Mouse (Mus musculus) limb, embryonic 12.5 days (tissue): ENCODE measurements around the gene B3gat3. TPM values are rescaled to one million over a fixed set of nuclear protein-coding genes. Genes with fewer than 3 reads are reported as not detected.
"Not testable (repeated sequence)": the region's sequence is repeated elsewhere in the genome, so short reads cannot be mapped to it uniquely, and the experiment has no call there.

Experiments used
- ATAC-seq: fragments of 200-750 bp; cut with Nextera tagmentation; 2 replicates; pipeline ENCODE4 v1.8.0; 2017; ENCODE audit warnings: low read depth, moderate TSS enrichment; ENCODE audit not compliant: insufficient number of reproducible peaks, insufficient read depth, low FRiP score, low TSS enrichment
- H3K27ac ChIP-seq: fragments of 300-500 bp; sonication (generic); 2 replicates; pipeline ENCODE4 v1.5.1; 2016; ENCODE audit warnings: mild to moderate bottlenecking, moderate library complexity
- H3K27me3 ChIP-seq: fragments of 300-500 bp; sonication (generic); 2 replicates; pipeline ENCODE4 v1.6.1; 2016; ENCODE audit warnings: mild to moderate bottlenecking, moderate library complexity
- H3K36me3 ChIP-seq: fragments of 300-500 bp; sonication (generic); 2 replicates; pipeline ENCODE4 v1.6.1; 2016; ENCODE audit warnings: mild to moderate bottlenecking, moderate library complexity
- H3K4me1 ChIP-seq: fragments of 300-500 bp; sonication (generic); replicated peaks from 2 replicates; pipeline ENCODE4 v1.6.1; 2016
- H3K4me2 ChIP-seq: fragments of 300-500 bp; sonication (generic); 2 replicates; pipeline ENCODE4 v1.6.1; 2016; ENCODE audit warnings: mild to moderate bottlenecking, moderate library complexity
- H3K4me3 ChIP-seq: fragments of 300-500 bp; sonication (generic); replicated peaks from 2 replicates; pipeline ENCODE4 v1.5.1; 2016; ENCODE audit warnings: mild to moderate bottlenecking
- H3K9ac ChIP-seq: fragments of 300-500 bp; sonication (generic); replicated peaks from 2 replicates; pipeline ENCODE4 v1.6.1; 2016; ENCODE audit warnings: mild to moderate bottlenecking, moderate library complexity
- H3K9me3 ChIP-seq: fragments of 300-500 bp; sonication (generic); 2 replicates; pipeline ENCODE4 v1.6.1; 2016; ENCODE audit warnings: mild to moderate bottlenecking, moderate library complexity
- WGBS: fragments of 180-500 bp; shearing (Covaris S2); methylation state at CpG from one replicate; pipeline ENCODE4 v1.1.7; 2016; 5-methylcytosine and 5-hydroxymethylcytosine counted together
- microRNA-seq: library from miRNA; unstranded; fragments of <30 nt; microRNA quantifications from one replicate; pipeline ENCODE4, GENCODE M21; 2017
- polyA plus RNA-seq: library from polyadenylated mRNA; unstranded; fragments of >200 nt; fragmentation: Nextera tagmentation; extraction: Ambion mirVana; gene quantifications from 2 replicates; pipeline ENCODE4 v1.2.1, GENCODE M21; 2016

Gene B3gat3
- polyA plus RNA-seq, 1 experiment from 2014 or later = 53.6 TPM

DNA sequence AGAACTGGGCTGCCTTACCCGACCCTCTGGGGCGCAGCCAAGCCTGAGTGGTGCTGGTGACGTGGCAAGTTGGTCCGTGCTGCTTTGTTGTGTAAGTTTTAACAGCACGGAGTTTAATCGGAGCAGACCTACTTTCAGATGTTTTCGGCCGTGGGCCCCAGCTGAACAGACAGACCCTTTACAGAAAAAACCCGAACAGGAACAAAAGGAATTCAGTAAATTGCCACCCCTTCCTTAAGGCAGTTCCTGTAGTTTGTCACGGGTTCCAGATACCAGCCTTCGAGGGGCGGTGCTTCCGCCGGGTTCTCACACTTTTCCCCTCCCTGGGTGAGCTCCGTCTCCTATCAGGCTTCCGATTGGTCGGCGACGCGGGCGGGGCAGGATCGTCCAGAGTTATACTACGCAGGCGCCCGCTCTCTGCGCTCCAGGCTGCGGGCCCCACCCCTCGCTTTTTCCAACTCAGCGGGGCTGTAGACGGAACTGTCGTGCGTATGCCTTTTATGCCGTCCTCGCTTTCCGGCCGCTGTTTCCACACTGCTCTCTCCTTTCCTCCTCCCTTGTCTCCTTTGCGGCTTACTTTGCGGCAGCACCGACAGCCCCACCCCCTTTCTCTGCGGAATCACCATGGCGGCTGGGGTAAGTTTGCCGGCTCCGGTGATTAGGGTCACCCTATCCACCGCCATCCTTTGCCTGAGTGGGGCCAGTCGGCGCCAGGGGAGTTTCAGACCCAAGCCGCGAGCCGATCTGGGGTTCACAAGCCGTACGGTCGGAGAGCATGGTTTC is 46.6 kb downstream of the B3gat3 start, which contains the start of gene Eef1g:
Eef1g (plus strand) TSS at position 452 of the 783 bp plus-strand sequence.
- Histone ChIP-seq H3K9me3 (no peaks in the 10 kb centered on the region), H3K4me1 (peaks cover 16% of the 10 kb centered on the region), H3K9ac (peak within 1 kb of the TSS; percentile 94), H3K27me3 (no peaks in the 10 kb centered on the region), H3K36me3 (peaks cover 75% of the 10 kb centered on the region), H3K4me2 (peak within 1 kb of the TSS; percentile 91), H3K27ac (peak within 1 kb of the TSS; percentile 94), H3K4me3 (peak within 1 kb of the TSS; percentile 82)
- peak; percentile 99 for ATAC-seq
- under 1% methylated on average over 52 of the region's 52 CpGs for WGBS

GRCm38 (mm10) chr19:8967373-8967743 is 47.2 kb downstream of the B3gat3 start:
- Histone ChIP-seq H3K4me1 (peaks cover 16% of the 10 kb centered on the region), H3K9me3 (no peaks in the 10 kb centered on the region), H3K27me3 (no peaks in the 10 kb centered on the region), H3K4me2 (peak overlapping the region; percentile 91), H3K27ac (peak overlapping the region; percentile 94), H3K9ac (peak overlapping the region; percentile 94), H3K4me3 (peak overlapping the region; percentile 82), H3K36me3 (peaks cover 75% of the 10 kb centered on the region)
- no peak for ATAC-seq
- 0% methylated on average over 8 of the region's 8 CpGs for WGBS

- H3K9me3 ChIP-seq = no peaks in the 10 kb centered on the region
- peaks cover 16% of the 10 kb centered on the region for H3K4me1 ChIP-seq
- peak overlapping the region; percentile 82 for H3K4me3 ChIP-seq
- peak overlapping the region; percentile 94 for H3K9ac ChIP-seq
- H3K4me2 ChIP-seq = peak overlapping the region; percentile 91
- peak overlapping the region; percentile 94 for H3K27ac ChIP-seq
- ATAC-seq = no peak
- WGBS = 5% methylated on average over 9 of the region's 9 CpGs
- H3K27me3 ChIP-seq = no peaks in the 10 kb centered on the region
- H3K36me3 ChIP-seq = peaks cover 75% of the 10 kb centered on the region
Measured at GRCm38 (mm10) chr19:8967893-8968292, 47.7 kb downstream of the B3gat3 start.

GRCm38 (mm10) chr19:8972491-8972890 is 52.3 kb downstream of the B3gat3 start:
- not testable (repeated sequence) for H3K4me2 ChIP-seq, H3K9me3 ChIP-seq, ATAC-seq, H3K27me3 ChIP-seq, H3K9ac ChIP-seq, H3K27ac ChIP-seq, H3K4me3 ChIP-seq
- Histone ChIP-seq H3K36me3 (peaks cover 88% of the 10 kb centered on the region), H3K4me1 (peaks cover 12% of the 10 kb centered on the region)
- WGBS = 90% methylated on average over 8 of the region's 8 CpGs

DNA sequence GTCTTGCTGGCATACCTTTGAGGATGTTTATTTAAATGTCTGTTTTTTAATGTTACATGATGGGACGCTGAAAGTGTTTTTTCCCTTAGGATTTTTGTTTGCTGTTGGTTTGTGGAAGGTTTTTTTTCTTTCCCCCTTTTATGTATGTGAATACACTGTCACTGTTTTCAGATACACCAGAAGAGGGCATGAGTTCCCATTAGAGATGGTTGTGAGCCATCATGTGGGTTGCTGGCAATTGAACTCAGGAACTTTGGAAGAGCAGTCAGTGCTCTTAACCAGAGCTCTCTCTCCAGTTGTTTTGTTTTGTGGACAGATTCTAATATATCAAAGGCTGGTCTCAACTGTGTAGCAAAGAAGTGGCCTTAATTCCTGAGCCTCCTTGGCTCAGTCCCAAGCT is 54.5 kb downstream of the B3gat3 start:
- Histone ChIP-seq H3K27me3 (no peaks in the 10 kb centered on the region), H3K9ac (no peak overlapping the region), H3K9me3 (no peaks in the 10 kb centered on the region), H3K27ac (no peak overlapping the region), H3K36me3 (peaks cover 98% of the 10 kb centered on the region), H3K4me3 (no peak overlapping the region), H3K4me1 (peaks cover 7% of the 10 kb centered on the region), H3K4me2 (no peak overlapping the region)
- no peak for ATAC-seq
- WGBS = 85% methylated on average over 1 of the region's 1 CpGs

DNA sequence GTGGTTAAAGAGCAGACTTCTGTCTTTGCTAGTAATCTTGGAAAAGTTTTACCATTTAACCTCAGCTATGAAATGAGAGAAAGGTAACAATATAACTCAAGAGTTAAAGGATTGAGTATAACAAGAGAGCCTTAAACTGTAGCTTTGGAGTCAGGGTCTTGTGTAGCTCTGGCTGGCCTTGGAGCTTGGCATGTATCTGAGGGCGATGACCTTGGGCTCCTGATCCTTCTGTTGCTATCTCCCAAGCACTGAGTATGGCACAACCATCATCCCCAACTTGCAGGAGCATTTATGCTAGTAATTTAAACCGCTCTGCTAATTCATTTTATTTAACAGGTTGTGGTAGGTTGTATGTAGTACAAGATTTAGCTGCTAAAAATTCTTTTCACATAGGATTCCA is 55.3 kb downstream of the B3gat3 start:
- peaks cover 7% of the 10 kb centered on the region for H3K4me1 ChIP-seq
- ATAC-seq = no peak
- H3K36me3 ChIP-seq = peaks cover 98% of the 10 kb centered on the region
- no peak overlapping the region for H3K27ac ChIP-seq
- H3K27me3 ChIP-seq = no peaks in the 10 kb centered on the region
- no peak overlapping the region for H3K4me2 ChIP-seq
- no peaks in the 10 kb centered on the region for H3K9me3 ChIP-seq
- no peak overlapping the region for H3K4me3 ChIP-seq
- 95% methylated on average over 2 of the region's 2 CpGs for WGBS
- no peak overlapping the region for H3K9ac ChIP-seq

GRCm38 (mm10) chr19:8976535-8976934 is 56.4 kb downstream of the B3gat3 start:
- Histone ChIP-seq H3K4me1 (peaks cover 7% of the 10 kb centered on the region), H3K4me2 (no peak overlapping the region), H3K27ac (peak overlapping the region; percentile 72), H3K9me3 (no peaks in the 10 kb centered on the region), H3K9ac (no peak overlapping the region), H3K27me3 (no peaks in the 10 kb centered on the region), H3K36me3 (peaks cover 94% of the 10 kb centered on the region), H3K4me3 (no peak overlapping the region)
- 36% methylated on average over 3 of the region's 3 CpGs for WGBS
- ATAC-seq = peak; percentile 87

Small RNA genes within 50 kb of the gene (microRNA-seq; reads per million reads assigned to microRNA genes)
- gene Mir5136 = not detected

Other genes with a start within 250 kb of the B3gat3 start
- gene Slc3a2, start 197.0 kb upstream of the B3gat3 start, polyA plus RNA-seq = 114 and 115 TPM in 2 replicates
- gene Wdr74, start 184.5 kb upstream of the B3gat3 start, polyA plus RNA-seq = 92.4 and 96.6 TPM in 2 replicates
- gene 1700092M07Rik, start 179.7 kb upstream of the B3gat3 start, polyA plus RNA-seq = 2.7 and 3.5 TPM in 2 replicates
- 168 and 169 TPM in 2 replicates for gene Stx5a, start 179.0 kb upstream of the B3gat3 start, polyA plus RNA-seq
- 219 and 237 TPM in 2 replicates for gene Nxf1, start 163.3 kb upstream of the B3gat3 start, polyA plus RNA-seq
- 206 and 215 TPM in 2 replicates for gene Tmem223, start 149.4 kb upstream of the B3gat3 start, polyA plus RNA-seq
- 50.2 and 51.5 TPM in 2 replicates for gene Tmem179b, start 145.9 kb upstream of the B3gat3 start, polyA plus RNA-seq
- gene Taf6l, start 134.0 kb upstream of the B3gat3 start, polyA plus RNA-seq = 38.8 and 41.8 TPM in 2 replicates
- gene Polr2g, start 121.8 kb upstream of the B3gat3 start, polyA plus RNA-seq = 174 and 189 TPM in 2 replicates
- gene Zbtb3, start 117.8 kb upstream of the B3gat3 start, polyA plus RNA-seq = 6.1 and 6.2 TPM in 2 replicates
- 70.3 and 77.2 TPM in 2 replicates for gene Ttc9c, start 101.0 kb upstream of the B3gat3 start, polyA plus RNA-seq
- gene Hnrnpul2, start 100.4 kb upstream of the B3gat3 start, polyA plus RNA-seq = 6.0 and 6.7 TPM in 2 replicates
- not detected in 2 replicates for gene AC129217.1, start 90.6 kb upstream of the B3gat3 start, polyA plus RNA-seq
- gene Bscl2, start 82.9 kb upstream of the B3gat3 start, polyA plus RNA-seq = 43.1 and 43.2 TPM in 2 replicates
- gene Gng3, start 81.2 kb upstream of the B3gat3 start, polyA plus RNA-seq = 10.7 and 12.0 TPM in 2 replicates
- 0.24 and 0.58 TPM in 2 replicates for gene Lrrn4cl, start 69.6 kb upstream of the B3gat3 start, polyA plus RNA-seq
- 184 and 185 TPM in 2 replicates for gene Ubxn1, start 48.9 kb upstream of the B3gat3 start, polyA plus RNA-seq
- 64.0 and 66.0 TPM in 2 replicates for gene Uqcc3, start 39.5 kb upstream of the B3gat3 start, polyA plus RNA-seq
- gene Lbhd1, start 36.6 kb upstream of the B3gat3 start, polyA plus RNA-seq = 82.5 and 112 TPM in 2 replicates
- gene Gm49403, start 36.4 kb upstream of the B3gat3 start, polyA plus RNA-seq = not detected in 2 replicates
- 112 and 114 TPM in 2 replicates for gene 1810009A15Rik, start 31.5 kb upstream of the B3gat3 start, polyA plus RNA-seq
- gene Gm49416, start 31.4 kb upstream of the B3gat3 start, polyA plus RNA-seq = not detected in 2 replicates
- gene Ints5, start 27.4 kb upstream of the B3gat3 start, polyA plus RNA-seq = 48.9 and 51.3 TPM in 2 replicates
- 116 and 117 TPM in 2 replicates for gene Ganab, start 22.3 kb upstream of the B3gat3 start, polyA plus RNA-seq
- 2.4 and 2.6 TPM in 2 replicates for gene Rom1, start 9.0 kb downstream of the B3gat3 start, polyA plus RNA-seq
- gene Eml3, start 9.2 kb downstream of the B3gat3 start, polyA plus RNA-seq = 34.6 and 34.9 TPM in 2 replicates
- gene Mta2, start 21.5 kb downstream of the B3gat3 start, polyA plus RNA-seq = 227 and 231 TPM in 2 replicates
- 37.9 and 39.7 TPM in 2 replicates for gene Tut1, start 33.5 kb downstream of the B3gat3 start, polyA plus RNA-seq
- 472 and 476 TPM in 2 replicates for gene Eef1g, start 46.7 kb downstream of the B3gat3 start, polyA plus RNA-seq
- 20.5 and 24.1 TPM in 2 replicates for gene Ahnak, start 68.9 kb downstream of the B3gat3 start, polyA plus RNA-seq
- gene Scgb1a1, start 167.6 kb downstream of the B3gat3 start, polyA plus RNA-seq = not detected in 2 replicates
- gene Asrgl1, start 215.3 kb downstream of the B3gat3 start, polyA plus RNA-seq = 23.2 and 24.0 TPM in 2 replicates